Mouse (Mus musculus) hindbrain, embryonic 15.5 days (tissue): Measurements from ENCODE around the gene Capn15. TPM values are rescaled to one million over a fixed set of nuclear protein-coding genes. Genes with fewer than 3 reads are reported as not detected.

Source experiments
- ATAC-seq: fragments of 200-750 bp; cut with Nextera tagmentation; 2 replicates; pipeline ENCODE4 v1.8.0; 2017; ENCODE audit warnings: low read depth, moderate number of reproducible peaks, moderate TSS enrichment; ENCODE audit not compliant: low FRiP score
- H3K27ac ChIP-seq: fragments of 300-500 bp; sonication (generic); replicated peaks from 2 replicates; pipeline ENCODE4 v1.5.1; 2015; ENCODE audit warnings: mild to moderate bottlenecking, inconsistent platforms
- H3K27me3 ChIP-seq: fragments of 300-500 bp; sonication (generic); 2 replicates; pipeline ENCODE4 v1.6.1; 2015; ENCODE audit warnings: control low read depth, inconsistent platforms
- H3K36me3 ChIP-seq: fragments of 300-500 bp; sonication (generic); 2 replicates; pipeline ENCODE4 v1.6.1; 2015; ENCODE audit warnings: control low read depth, inconsistent platforms
- H3K4me1 ChIP-seq: fragments of 300-500 bp; sonication (generic); replicated peaks from 2 replicates; pipeline ENCODE4 v1.6.1; 2015; ENCODE audit warnings: control low read depth, inconsistent platforms
- H3K4me2 ChIP-seq: fragments of 300-500 bp; sonication (generic); 2 replicates; pipeline ENCODE4 v1.6.1; 2015; ENCODE audit warnings: moderate library complexity, mild to moderate bottlenecking, inconsistent platforms
- H3K4me3 ChIP-seq: fragments of 300-500 bp; sonication (generic); 2 replicates; pipeline ENCODE4 v1.5.1; 2015; ENCODE audit warnings: mild to moderate bottlenecking, inconsistent platforms
- H3K9ac ChIP-seq: fragments of 300-500 bp; sonication (generic); 2 replicates; pipeline ENCODE4 v1.6.1; 2015; ENCODE audit warnings: inconsistent platforms
- H3K9me3 ChIP-seq: fragments of 300-500 bp; sonication (generic); 2 replicates; pipeline ENCODE4 v1.6.1; 2016; ENCODE audit warnings: control low read depth, inconsistent platforms
- WGBS: fragments of 180-500 bp; shearing (Covaris S2); methylation state at CpG from one replicate; pipeline ENCODE4 v1.1.7; 2015; 5-methylcytosine and 5-hydroxymethylcytosine counted together
- polyA plus RNA-seq: library from polyadenylated mRNA; unstranded; fragments of >200 nt; fragmentation: Nextera tagmentation; extraction: Ambion mirVana; gene quantifications from 2 replicates; pipeline ENCODE4 v1.2.1, GENCODE M21; 2015

The Capn15 gene
- polyA plus RNA-seq, 1 experiment from 2014 or later, result 27.6 TPM

DNA sequence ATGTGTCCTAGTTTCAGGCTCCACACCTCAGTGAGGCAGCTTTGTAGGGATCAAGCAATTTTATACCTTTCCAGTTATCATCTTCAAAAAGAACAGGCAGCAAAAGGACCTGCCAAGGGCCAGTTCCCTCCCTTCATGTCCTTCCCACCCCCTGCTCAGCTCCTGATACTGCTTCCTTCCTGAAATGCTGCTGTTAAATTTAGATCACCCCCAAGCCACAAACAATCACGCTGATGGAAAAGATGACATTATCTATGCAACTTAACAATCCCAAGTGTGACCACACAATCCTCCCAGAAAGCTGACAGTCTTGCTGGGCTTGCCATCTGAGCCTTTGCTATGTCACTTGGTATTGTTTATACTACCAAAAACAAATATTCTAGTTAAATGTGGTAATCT, 71.7 kb downstream of the Capn15 start:
- ATAC-seq, result no peak
- H3K9ac ChIP-seq, result no peak overlapping the region
- no peak overlapping the region for H3K4me2 ChIP-seq
- H3K36me3 ChIP-seq, result no peaks in the 10 kb centered on the region
- 96% methylated on average over 1 of the region's 1 CpGs for WGBS
- H3K27me3 ChIP-seq, result no peaks in the 10 kb centered on the region
- no peak overlapping the region for H3K27ac ChIP-seq
- no peak overlapping the region for H3K4me3 ChIP-seq
- H3K4me1 ChIP-seq, result peaks cover 25% of the 10 kb centered on the region
- H3K9me3 ChIP-seq, result no peaks in the 10 kb centered on the region

DNA sequence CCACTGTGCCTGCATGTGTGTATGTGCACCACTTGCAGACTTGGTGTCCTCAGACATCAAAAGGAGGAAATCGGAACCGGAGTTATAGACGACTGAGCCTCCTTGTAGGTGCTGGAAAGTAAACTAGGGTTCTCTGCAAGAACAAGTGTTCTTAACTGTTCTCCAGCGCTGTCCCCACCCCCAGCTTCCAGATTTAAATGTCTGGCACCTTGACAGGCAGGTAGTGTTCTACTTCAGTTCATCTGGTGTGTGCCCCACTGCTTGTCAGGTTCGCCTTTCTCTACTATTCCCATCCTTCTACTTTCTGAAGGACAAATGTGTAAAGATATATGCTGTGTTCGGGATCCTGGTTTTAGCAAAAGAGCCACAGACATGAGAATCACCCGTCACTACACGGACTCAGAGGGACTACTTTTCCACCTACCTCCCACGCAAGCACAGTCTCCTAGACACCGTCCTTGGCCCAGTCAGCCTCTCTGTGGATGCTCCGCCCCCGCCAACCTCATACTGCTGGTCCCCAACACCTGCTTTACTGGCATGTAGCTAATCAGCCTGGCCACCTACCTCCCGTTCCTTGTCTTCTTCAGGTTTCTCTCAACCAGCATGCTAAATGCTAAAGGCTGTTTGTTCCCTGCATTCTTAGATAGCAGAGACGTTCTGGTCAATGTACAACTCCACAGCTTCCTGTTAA, 72.3 kb downstream of the Capn15 start:
- 89% methylated on average over 14 of the region's 14 CpGs for WGBS

DNA sequence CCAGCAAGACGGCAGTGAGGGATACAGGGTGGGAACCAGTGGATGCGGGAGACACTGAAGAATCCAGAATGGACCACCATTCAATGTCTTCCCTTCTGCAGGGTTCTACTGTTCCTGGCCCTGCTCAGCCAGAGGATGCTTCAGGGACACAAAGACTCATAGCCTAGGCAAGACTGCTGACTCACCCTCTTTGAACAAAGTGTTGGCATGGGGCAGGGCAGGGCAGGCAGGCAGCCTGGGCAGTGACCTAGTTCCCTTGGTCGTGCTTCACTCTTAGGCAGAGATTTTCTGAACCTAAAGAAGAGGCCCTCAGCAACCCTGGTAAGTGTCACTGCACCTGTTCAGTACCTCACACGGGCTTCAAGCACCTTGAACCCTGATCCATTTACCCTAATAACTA, 73.8 kb downstream of the Capn15 start:
- Histone ChIP-seq H3K9me3 (no peaks in the 10 kb centered on the region), H3K4me2 (no peak overlapping the region), H3K36me3 (no peaks in the 10 kb centered on the region), H3K4me1 (peaks cover 7% of the 10 kb centered on the region), H3K4me3 (no peak overlapping the region), H3K9ac (no peak overlapping the region), H3K27me3 (no peaks in the 10 kb centered on the region), H3K27ac (no peak overlapping the region)
- ATAC-seq, result no peak
- 90% methylated on average over 4 of the region's 4 CpGs for WGBS

More for the DNA sequence above, 72.3 kb downstream of the Capn15 start:
- H3K36me3 ChIP-seq, result no peaks in the 10 kb centered on the region
- no peaks in the 10 kb centered on the region for H3K9me3 ChIP-seq
- peaks cover 20% of the 10 kb centered on the region for H3K4me1 ChIP-seq
- no peak overlapping the region for H3K4me2 ChIP-seq
- no peak overlapping the region for H3K4me3 ChIP-seq
- no peak for ATAC-seq
- H3K9ac ChIP-seq, result no peak overlapping the region
- H3K27ac ChIP-seq, result no peak overlapping the region
- H3K27me3 ChIP-seq, result no peaks in the 10 kb centered on the region

Other genes with a start within 250 kb of the Capn15 start
- gene Mslnl, start 249.8 kb downstream of the Capn15 start, polyA plus RNA-seq, result 0.05 TPM in 1 of 2 replicates, not detected in the other
- 0.84 TPM in 1 of 2 replicates, not detected in the other for gene Msln, start 231.4 kb downstream of the Capn15 start, polyA plus RNA-seq
- 29.5 and 30.7 TPM in 2 replicates for gene Narfl, start 212.0 kb downstream of the Capn15 start, polyA plus RNA-seq
- 133 TPM in 2 replicates for gene Haghl, start 200.1 kb downstream of the Capn15 start, polyA plus RNA-seq
- gene Ccdc78, start 199.2 kb downstream of the Capn15 start, polyA plus RNA-seq, result 0.31 and 0.48 TPM in 2 replicates
- 90.1 and 95.7 TPM in 2 replicates for gene Fam173a, start 192.9 kb downstream of the Capn15 start, polyA plus RNA-seq
- 2.0 TPM in 1 of 2 replicates, not detected in the other for gene AC134908.4, start 190.1 kb downstream of the Capn15 start, polyA plus RNA-seq
- 67.2 and 82.2 TPM in 2 replicates for gene Metrn, start 188.7 kb downstream of the Capn15 start, polyA plus RNA-seq
- 38.2 and 45.0 TPM in 2 replicates for gene Fbxl16, start 176.7 kb downstream of the Capn15 start, polyA plus RNA-seq
- 27.3 and 28.2 TPM in 2 replicates for gene Wdr24, start 162.2 kb downstream of the Capn15 start, polyA plus RNA-seq
- 51.1 and 55.0 TPM in 2 replicates for gene Jmjd8, start 156.9 kb downstream of the Capn15 start, polyA plus RNA-seq
- 358 and 382 TPM in 2 replicates for gene Stub1, start 152.4 kb downstream of the Capn15 start, polyA plus RNA-seq
- 51.9 and 56.8 TPM in 2 replicates for gene Rhbdl1, start 148.5 kb downstream of the Capn15 start, polyA plus RNA-seq
- 13.8 and 14.0 TPM in 2 replicates for gene Gm20683, start 144.0 kb downstream of the Capn15 start, polyA plus RNA-seq
- 15.1 and 16.6 TPM in 2 replicates for gene Rhot2, start 140.9 kb downstream of the Capn15 start, polyA plus RNA-seq
- gene Wdr90, start 124.3 kb downstream of the Capn15 start, polyA plus RNA-seq, result 19.0 and 19.9 TPM in 2 replicates
- gene Mcrip2, start 117.0 kb downstream of the Capn15 start, polyA plus RNA-seq, result 27.0 and 28.4 TPM in 2 replicates
- gene Mettl26, start 110.7 kb downstream of the Capn15 start, polyA plus RNA-seq, result 58.7 and 64.1 TPM in 2 replicates
- 0.39 and 0.44 TPM in 2 replicates for gene Wfikkn1, start 104.9 kb downstream of the Capn15 start, polyA plus RNA-seq
- gene Rab40c, start 66.1 kb downstream of the Capn15 start, polyA plus RNA-seq, result 49.3 and 55.0 TPM in 2 replicates
- 73.9 and 77.2 TPM in 2 replicates for gene Pigq, start 40.9 kb downstream of the Capn15 start, polyA plus RNA-seq
- 0.30 and 0.91 TPM in 2 replicates for gene Nhlrc4, start 40.8 kb downstream of the Capn15 start, polyA plus RNA-seq
- 2.7 and 5.4 TPM in 2 replicates for gene A930017K11Rik, start 33.2 kb downstream of the Capn15 start, polyA plus RNA-seq
- 27.2 and 31.0 TPM in 2 replicates for gene Rab11fip3, start 83.8 kb upstream of the Capn15 start, polyA plus RNA-seq
- gene Decr2, start 104.5 kb upstream of the Capn15 start, polyA plus RNA-seq, result 40.6 and 42.0 TPM in 2 replicates
- gene Nme4, start 109.8 kb upstream of the Capn15 start, polyA plus RNA-seq, result 24.3 and 25.1 TPM in 2 replicates
- gene Tmem8, start 127.5 kb upstream of the Capn15 start, polyA plus RNA-seq, result 4.5 and 4.8 TPM in 2 replicates
- 183 and 184 TPM in 2 replicates for gene Mrpl28, start 137.7 kb upstream of the Capn15 start, polyA plus RNA-seq
- gene Axin1, start 152.9 kb upstream of the Capn15 start, polyA plus RNA-seq, result 15.5 and 15.8 TPM in 2 replicates
- 0.13 and 0.38 TPM in 2 replicates for gene Pdia2, start 213.3 kb upstream of the Capn15 start, polyA plus RNA-seq
- 18.7 TPM in 2 replicates for gene Rgs11, start 217.2 kb upstream of the Capn15 start, polyA plus RNA-seq
- 193 and 206 TPM in 2 replicates for gene Arhgdig, start 222.0 kb upstream of the Capn15 start, polyA plus RNA-seq